36 mouse cellular contexts compared by ENCODE assay signal in the genomic region with DNA sequence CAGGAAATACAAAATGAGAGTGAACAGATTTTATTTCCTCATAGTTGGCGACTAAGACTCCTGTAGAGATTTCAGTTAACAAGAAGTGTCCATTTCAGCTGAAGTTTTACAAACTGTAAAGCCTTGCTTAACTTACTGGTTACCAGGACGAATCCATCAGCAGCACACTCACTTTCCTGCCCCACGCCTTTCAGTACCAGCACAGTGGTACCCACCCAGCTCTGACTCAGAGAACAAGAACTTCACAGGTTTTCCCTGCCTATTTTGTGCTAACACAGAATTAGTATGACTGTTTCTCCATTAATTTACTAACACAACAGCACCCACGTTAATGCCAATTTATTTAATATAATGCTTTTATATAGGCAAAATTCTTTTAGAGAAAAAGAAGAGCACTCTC. TPM values are rescaled to one million over a fixed set of nuclear protein-coding genes. Genes with fewer than 3 reads are reported as not detected.
"Had no signal": no experiment of that assay in that cellular context is flagged by ENCODE, and none has a peak within 500 bp of the region (broad histone marks: within the 10 kb centered on the region; RNA-seq: fewer than 3 reads in every experiment).

No protein-coding gene starts in this region.

- H3K4me3 ChIP-seq: heart, adult 2 months; heart, embryonic 13.5 days; heart, embryonic 15.5 days; hindbrain, embryonic 13.5 days; hindbrain, embryonic 15.5 days; layer of hippocampus, adult 2 months; left cerebral cortex, adult 2 months; limb, embryonic 13.5 days; limb, embryonic 15.5 days; liver, embryonic 12.5 days had no signal

- H3K9ac ChIP-seq: heart, embryonic 13.5 days; heart, embryonic 15.5 days; hindbrain, embryonic 13.5 days; hindbrain, embryonic 15.5 days; limb, embryonic 13.5 days; limb, embryonic 15.5 days; liver, embryonic 12.5 days had no signal

- H3K9me3 ChIP-seq: heart, embryonic 13.5 days; heart, embryonic 15.5 days; hindbrain, embryonic 13.5 days; hindbrain, embryonic 15.5 days; limb, embryonic 15.5 days; liver, embryonic 12.5 days had no signal

- H3K27me3 ChIP-seq: heart, embryonic 13.5 days; heart, embryonic 15.5 days; hindbrain, embryonic 13.5 days; hindbrain, embryonic 15.5 days; limb, embryonic 13.5 days; limb, embryonic 15.5 days; liver, embryonic 12.5 days had no signal

- ATAC-seq: hindbrain, postnatal 0 days; intestine, postnatal 0 days; liver, embryonic 12.5 days had no signal

- DNase-seq: gastrocnemius, postnatal 14 days; gastrocnemius, postnatal 36 days; heart, adult 11 months; heart, adult 2 months; heart, postnatal 14 days; heart, postnatal 36 days; kidney, adult 18-20 months; kidney, adult 8-10 months; kidney, postnatal 10 days; kidney, postnatal 25 days; kidney, postnatal 4 days; left cerebral cortex, postnatal 4 days had no signal

- H3K4me2 ChIP-seq: heart, embryonic 11.5 days; heart, embryonic 13.5 days; heart, embryonic 15.5 days; hindbrain, embryonic 13.5 days; hindbrain, embryonic 15.5 days; limb, embryonic 13.5 days; limb, embryonic 15.5 days; liver, embryonic 12.5 days had no signal

- H3K27ac ChIP-seq: heart, adult 2 months; heart, embryonic 13.5 days; heart, embryonic 15.5 days; hindbrain, embryonic 13.5 days; hindbrain, embryonic 15.5 days; hindbrain, postnatal 0 days; layer of hippocampus, adult 2 months; left cerebral cortex, adult 2 months; limb, embryonic 13.5 days; limb, embryonic 15.5 days; liver, embryonic 12.5 days had no signal

- H3K4me1 ChIP-seq: heart, embryonic 13.5 days; heart, embryonic 15.5 days; hindbrain, embryonic 13.5 days; hindbrain, embryonic 15.5 days; limb, embryonic 13.5 days; limb, embryonic 15.5 days; liver, embryonic 12.5 days had no signal

RNA-seq across cellular contexts. Expression of gene Prlhr, which starts 58.8 kb away (rescaled TPM):
- total RNA-seq: gastrocnemius, adult 18-20 months; gastrocnemius, adult 8-10 months; gastrocnemius, postnatal 14 days; gastrocnemius, postnatal 36 days; heart, adult 2 months; heart, postnatal 14 days; heart, postnatal 36 days; hematopoietic stem cell, adult 5-6 weeks; left cerebral cortex, adult 2 months; left cerebral cortex, postnatal 25 days; liver, adult 2 months had no signal
- polyA plus RNA-seq: gonadal fat pad, adult 2 months; heart, adult 2 months; heart, embryonic 11.5 days; heart, embryonic 13.5 days; heart, embryonic 15.5 days; heart, postnatal 0 days; hindbrain, embryonic 11.5 days; intestine, embryonic 14.5 days; intestine, postnatal 0 days; kidney, embryonic 14.5 days; kidney, embryonic 16.5 days; limb, embryonic 11.5 days; limb, embryonic 13.5 days; limb, embryonic 15.5 days; liver, adult 2 months; liver, embryonic 12.5 days had no signal
